Mouse (Mus musculus): ENCODE results near the gene Cd300a.

- no peak for TF ChIP-seq EP300 (IDR thresholded peaks at IDR 0.05; ENCODE audit: low read depth)
- no peak for TF ChIP-seq CTCF (IDR thresholded peaks at IDR 0.05; ENCODE audit: low read depth)
Observed at GRCm38 (mm10) chr11:114917120-114917519, 27.3 kb downstream of the Cd300a start.

Data from liver, embryonic 14.5 days (tissue).